Mouse (Mus musculus) ZHBTc4 (cell line): ENCODE measurements around the gene Btg2.

Experiments used
- DNase-seq: peaks from one replicate; pipeline ENCODE4 v3.0.0-alpha.2; 2011; ENCODE audit warnings: low read depth, low spot score

Btg2 gene

GRCm38 (mm10) chr1:134059739-134060695, 18.9 kb downstream of the Btg2 start:
- DNase-seq = no peak

- no peak for DNase-seq
Measured at GRCm38 (mm10) chr1:134058870-134059269, 20.1 kb downstream of the Btg2 start.

GRCm38 (mm10) chr1:134057736-134058135, 21.2 kb downstream of the Btg2 start:
- no peak for DNase-seq

GRCm38 (mm10) chr1:134056285-134056684, 22.6 kb downstream of the Btg2 start:
- DNase-seq = no peak

- DNase-seq = peak; percentile 67
Measured at GRCm38 (mm10) chr1:134055666-134056245, 23.2 kb downstream of the Btg2 start.

GRCm38 (mm10) chr1:134055058-134055457, 23.9 kb downstream of the Btg2 start:
- DNase-seq = no peak

- DNase-seq = peak; percentile 83
Measured at GRCm38 (mm10) chr1:134053207-134053606, 25.7 kb downstream of the Btg2 start.

- no peak for DNase-seq
Measured at GRCm38 (mm10) chr1:134049542-134049941, 29.4 kb downstream of the Btg2 start.

- DNase-seq = peak; percentile 84
Measured at GRCm38 (mm10) chr1:134048759-134049158, 30.2 kb downstream of the Btg2 start.

GRCm38 (mm10) chr1:134047431-134047830, 31.5 kb downstream of the Btg2 start:
- DNase-seq = no peak

GRCm38 (mm10) chr1:134046387-134046786, 32.5 kb downstream of the Btg2 start:
- peak; percentile 33 for DNase-seq

- peak; percentile 81 for DNase-seq
Measured at GRCm38 (mm10) chr1:134045971-134046370, 32.9 kb downstream of the Btg2 start.

- no peak for DNase-seq
Measured at GRCm38 (mm10) chr1:134044805-134045204, 34.1 kb downstream of the Btg2 start.

GRCm38 (mm10) chr1:134042341-134042740, 36.6 kb downstream of the Btg2 start:
- no peak for DNase-seq

- DNase-seq = no peak
Measured at GRCm38 (mm10) chr1:134041900-134042299, 37.0 kb downstream of the Btg2 start.

- DNase-seq = no peak
Measured at GRCm38 (mm10) chr1:134039361-134039760, 39.6 kb downstream of the Btg2 start.

- no peak for DNase-seq
Measured at GRCm38 (mm10) chr1:134038336-134038735, 40.6 kb downstream of the Btg2 start.

GRCm38 (mm10) chr1:134037172-134037571, 41.7 kb downstream of the Btg2 start, which contains the start of gene Fmod:
Gene Fmod (plus strand): TSS chr1:134037254.
- no peak for DNase-seq

GRCm38 (mm10) chr1:134036492-134036891, 42.4 kb downstream of the Btg2 start:
- DNase-seq = peak; percentile 72

GRCm38 (mm10) chr1:134028161-134028846, 50.6 kb downstream of the Btg2 start:
- DNase-seq = no peak

GRCm38 (mm10) chr1:134026741-134027140, 52.2 kb downstream of the Btg2 start:
- no peak for DNase-seq

GRCm38 (mm10) chr1:134025975-134026374, 52.9 kb downstream of the Btg2 start:
- DNase-seq = no peak
